In the genomic region with DNA sequence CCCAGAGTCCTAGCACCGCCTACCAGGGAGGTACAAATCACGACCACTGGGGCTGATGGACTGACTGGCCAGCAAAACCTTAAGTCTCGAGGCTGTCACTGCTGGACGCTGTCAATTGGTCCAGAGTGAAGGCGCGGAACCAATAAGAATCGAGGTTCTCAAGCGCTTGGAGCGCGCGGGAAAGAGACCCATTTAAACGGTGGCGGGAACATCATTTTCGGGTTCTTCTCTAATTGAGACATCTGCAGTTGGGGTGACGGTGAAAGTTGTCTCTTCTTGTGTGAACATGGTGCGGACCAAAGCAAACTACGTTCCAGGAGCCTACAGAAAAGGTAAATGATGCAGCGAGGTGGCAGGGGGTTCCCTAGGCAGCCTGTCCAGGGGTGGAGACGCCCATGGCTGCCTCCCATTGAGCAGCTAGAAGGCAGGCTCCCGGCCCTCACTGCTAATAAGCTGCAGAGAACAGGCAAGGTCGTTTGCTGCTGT, we compare ENCODE assay signal across 8 mouse cellular contexts. TPM values are rescaled to one million over a fixed set of nuclear protein-coding genes. Genes with fewer than 3 reads are reported as not detected.
DNase-seq lines count a peak whose midpoint lies in the region; ATAC-seq lines count a peak whose summit lies in the region.

A gene (plus strand): TSS at position 95 of the 486 bp plus-strand sequence.

- WGBS in forebrain, embryonic 16.5 days, result 0% methylated on average over 21 of the region's 21 CpGs

- peak within 1 kb of the TSS; percentile 81 for H3K4me2 ChIP-seq in forebrain, embryonic 16.5 days (ENCODE audit: low read length)

- H3K27me3 ChIP-seq in forebrain, embryonic 16.5 days (replicated peaks; ENCODE audit: control insufficient read depth, insufficient read depth, low read length), result no peaks in the 10 kb centered on the region

- intact Hi-C loops in heart, postnatal 36 days (cut with DNase I), result no loop called here

- peak within 1 kb of the TSS; percentile 51 for H3K4me3 ChIP-seq in forebrain, embryonic 16.5 days (replicated peaks; ENCODE audit: low read length)

- peak within 1 kb of the TSS; percentile 56 for H3K9ac ChIP-seq in forebrain, embryonic 16.5 days (replicated peaks; ENCODE audit: low read depth, low read length)

- DNase-seq in CD8-positive naive resting alpha-beta T cell, adult 2 months (ENCODE audit: low read depth in 2 of 2, low spot score in 2 of 2), result peak; percentile 19 to 42
- peak; percentile 29 to 59 for DNase-seq in adrenal gland, postnatal 4 days (ENCODE audit: low spot score in 2 of 2)
- peak; percentile 55 to 57 for DNase-seq in heart, postnatal 36 days
- DNase-seq in layer of hippocampus, adult 9-11 months, result peak; percentile 53
- DNase-seq in lung, postnatal 25 days (ENCODE audit: low spot score), result peak; percentile 78
- DNase-seq in retina, embryonic 14.5 days (ENCODE audit: low spot score), result peak; percentile 88
- peak; percentile 53 to 69 for DNase-seq in thymus, postnatal 36 days

- peaks cover 16% of the 10 kb centered on the region for H3K4me1 ChIP-seq in forebrain, embryonic 16.5 days (replicated peaks; ENCODE audit: control insufficient read depth, insufficient read depth, low read length)

- no peaks in the 10 kb centered on the region for H3K9me3 ChIP-seq in forebrain, embryonic 16.5 days (ENCODE audit: control insufficient read depth, low read length)

- peak; percentile 95 for ATAC-seq in forebrain, embryonic 16.5 days

- H3K36me3 ChIP-seq in forebrain, embryonic 16.5 days (ENCODE audit: control insufficient read depth, insufficient read depth), result peaks cover 2% of the 10 kb centered on the region; the same call in 1 of the 2 replicates

- H3K27ac ChIP-seq in forebrain, embryonic 16.5 days (ENCODE audit: low read length), result no peak within 1 kb of the TSS

RNA-seq across cellular contexts. Expression of the gene that starts here (rescaled TPM):
- total RNA-seq in adrenal gland, postnatal 4 days (2021), result 10 to 100 TPM; 32.7 to 40.6 TPM
- polyA plus RNA-seq in forebrain, embryonic 16.5 days (2015; fragmentation: Nextera tagmentation; extraction: Ambion mirVana), result 57.7 and 59.9 TPM in 2 replicates
- under 1 TPM; 0.69 to 0.76 TPM for total RNA-seq in heart, postnatal 36 days (2021)

Comparison
In these comparisons a context has a peak if more than half of its experiments do, and no peak if none do; other contexts are left out.
1. RNA of the gene that starts here (total RNA-seq): 32.7 to 40.6 TPM in adrenal gland, postnatal 4 days; 0.69 to 0.76 TPM in heart, postnatal 36 days; every median in the first group is over 10 times any median in the second.
2. Peak in DNase-seq in heart, postnatal 36 days; RNA of the gene not detected or under 1 TPM.
3. DNase-seq: peak in every context shown above with its lines; median percentile 88 in retina, embryonic 14.5 days; 78 in lung, postnatal 25 days; 61 in thymus, postnatal 36 days; 56 in heart, postnatal 36 days; 53 in layer of hippocampus, adult 9-11 months; 44 in adrenal gland, postnatal 4 days; 30 in CD8-positive naive resting alpha-beta T cell, adult 2 months.